Mouse (Mus musculus): ENCODE data around the gene Epdr1. TPM values are rescaled to one million over a fixed set of nuclear protein-coding genes. Genes with fewer than 3 reads are reported as not detected.

The Epdr1 gene
- polyA plus RNA-seq, 1 experiment from 2014 or later = 9.5 TPM

- H3K4me1 ChIP-seq (ENCODE audit: control insufficient read depth, low read depth, low read length) = no peaks in the 10 kb centered on the region
- H3K9ac ChIP-seq (ENCODE audit: low read depth, low read length) = no peak overlapping the region
- no peaks in the 10 kb centered on the region for H3K9me3 ChIP-seq (replicated peaks; ENCODE audit: control insufficient read depth, low read length)
- ATAC-seq (ENCODE audit: low read depth) = no peak
- no peaks in the 10 kb centered on the region for H3K36me3 ChIP-seq (ENCODE audit: control insufficient read depth, insufficient read depth)
- no peaks in the 10 kb centered on the region for H3K27me3 ChIP-seq (ENCODE audit: control insufficient read depth, insufficient read depth, low read depth, low read length)
- WGBS (ENCODE audit: insufficient replicate concordance) = 71% methylated on average over 1 of the region's 1 CpGs
- H3K27ac ChIP-seq (ENCODE audit: low read length) = no peak overlapping the region
- no peak overlapping the region for H3K4me2 ChIP-seq (ENCODE audit: low read depth, low read length)
- no peak overlapping the region for H3K4me3 ChIP-seq (ENCODE audit: low read depth, low read length)
These were observed 6.3 kb downstream of the Epdr1 start for GRCm38 (mm10) chr13:19613426-19613825.

- Histone ChIP-seq H3K4me1 (ENCODE audit: control insufficient read depth, low read depth, low read length) (peaks cover 3% of the 10 kb centered on the region; the same call in 1 of the 2 replicates), H3K9me3 (replicated peaks; ENCODE audit: control insufficient read depth, low read length) (no peaks in the 10 kb centered on the region), H3K9ac (ENCODE audit: low read depth, low read length) (no peak overlapping the region), H3K27me3 (ENCODE audit: control insufficient read depth, insufficient read depth, low read depth, low read length) (no peaks in the 10 kb centered on the region), H3K27ac (ENCODE audit: low read length) (no peak overlapping the region), H3K4me3 (ENCODE audit: low read depth, low read length) (no peak overlapping the region), H3K36me3 (ENCODE audit: control insufficient read depth, insufficient read depth) (no peaks in the 10 kb centered on the region), H3K4me2 (ENCODE audit: low read depth, low read length) (no peak overlapping the region)
- no peak for ATAC-seq (ENCODE audit: low read depth)
- WGBS (ENCODE audit: insufficient replicate concordance) = 79% methylated on average over 3 of the region's 3 CpGs
These were observed 6.8 kb downstream of the Epdr1 start for GRCm38 (mm10) chr13:19612963-19613362.

GRCm38 (mm10) chr13:19612348-19612747, 7.4 kb downstream of the Epdr1 start:
- H3K4me1 ChIP-seq (ENCODE audit: control insufficient read depth, low read depth, low read length) = peaks cover 3% of the 10 kb centered on the region; the same call in 1 of the 2 replicates
- H3K27ac ChIP-seq (ENCODE audit: low read length) = no peak overlapping the region
- no peak overlapping the region for H3K4me2 ChIP-seq (ENCODE audit: low read depth, low read length)
- no peak overlapping the region for H3K4me3 ChIP-seq (ENCODE audit: low read depth, low read length)
- no peaks in the 10 kb centered on the region for H3K27me3 ChIP-seq (ENCODE audit: control insufficient read depth, insufficient read depth, low read depth, low read length)
- H3K36me3 ChIP-seq (ENCODE audit: control insufficient read depth, insufficient read depth) = no peaks in the 10 kb centered on the region
- 71% methylated on average over 1 of the region's 1 CpGs for WGBS (ENCODE audit: insufficient replicate concordance)
- no peaks in the 10 kb centered on the region for H3K9me3 ChIP-seq (replicated peaks; ENCODE audit: control insufficient read depth, low read length)
- no peak overlapping the region for H3K9ac ChIP-seq (ENCODE audit: low read depth, low read length)
- ATAC-seq (ENCODE audit: low read depth) = no peak

DNA sequence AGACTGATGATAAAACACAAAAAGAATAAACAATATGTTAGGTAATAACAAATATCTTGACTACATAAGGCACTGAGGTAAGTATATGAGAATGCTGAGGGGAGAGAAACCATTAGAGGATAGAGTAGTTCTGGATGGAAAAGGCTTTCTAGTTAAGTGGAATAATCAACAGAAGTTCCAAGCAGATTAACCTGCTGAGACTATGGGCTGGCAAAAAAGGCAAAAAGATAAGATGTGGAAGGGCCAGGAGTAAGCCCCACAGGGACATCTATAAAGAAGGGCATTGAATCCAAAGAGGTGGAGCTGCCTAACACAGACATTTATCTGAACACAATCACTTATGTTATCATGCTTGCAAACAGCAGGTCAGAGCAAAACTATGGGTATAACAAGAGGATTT, 11.6 kb downstream of the Epdr1 start:
- Histone ChIP-seq H3K4me1 (ENCODE audit: control insufficient read depth, low read depth, low read length) (peaks cover 3% of the 10 kb centered on the region; the same call in 1 of the 2 replicates), H3K9ac (ENCODE audit: low read depth, low read length) (no peak overlapping the region), H3K27me3 (ENCODE audit: control insufficient read depth, insufficient read depth, low read depth, low read length) (no peaks in the 10 kb centered on the region), H3K36me3 (ENCODE audit: control insufficient read depth, insufficient read depth) (no peaks in the 10 kb centered on the region), H3K4me3 (ENCODE audit: low read depth, low read length) (no peak overlapping the region), H3K9me3 (replicated peaks; ENCODE audit: control insufficient read depth, low read length) (no peaks in the 10 kb centered on the region), H3K4me2 (ENCODE audit: low read depth, low read length) (no peak overlapping the region), H3K27ac (ENCODE audit: low read length) (no peak overlapping the region)
- peak; percentile 30; the same call in 1 of the 2 replicates for ATAC-seq (ENCODE audit: low read depth)

- peak; percentile 64 for ATAC-seq (ENCODE audit: low read depth)
- no peak overlapping the region for H3K27ac ChIP-seq (ENCODE audit: low read length)
- no peak overlapping the region for H3K4me3 ChIP-seq (ENCODE audit: low read depth, low read length)
These were observed 14.8 kb downstream of the Epdr1 start for GRCm38 (mm10) chr13:19604916-19605315.

DNA sequence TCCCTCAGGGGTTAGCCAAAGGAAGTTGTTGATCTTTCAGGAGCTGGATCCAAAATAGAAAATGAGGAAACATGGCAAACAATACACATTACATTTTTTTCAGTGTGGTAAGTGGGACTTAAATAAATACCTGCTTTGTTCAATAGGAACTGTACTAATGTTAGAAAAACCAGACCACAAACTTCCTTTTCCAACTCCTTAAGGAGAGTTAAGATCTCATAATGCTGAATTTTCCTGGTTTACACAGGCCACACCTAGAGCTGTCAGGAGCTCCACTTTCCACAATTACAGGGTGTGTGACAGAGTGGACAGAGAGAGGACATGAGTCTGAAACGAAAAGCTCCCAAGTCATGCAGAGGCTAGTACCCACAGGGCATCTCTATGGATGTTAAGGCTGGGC, 16.0 kb downstream of the Epdr1 start:
- Histone ChIP-seq H3K9ac (ENCODE audit: low read depth, low read length) (no peak overlapping the region), H3K4me1 (ENCODE audit: control insufficient read depth, low read depth, low read length) (peaks cover 3% of the 10 kb centered on the region; the same call in 1 of the 2 replicates), H3K27ac (ENCODE audit: low read length) (no peak overlapping the region), H3K36me3 (ENCODE audit: control insufficient read depth, insufficient read depth) (no peaks in the 10 kb centered on the region), H3K4me2 (ENCODE audit: low read depth, low read length) (no peak overlapping the region), H3K4me3 (ENCODE audit: low read depth, low read length) (no peak overlapping the region), H3K9me3 (replicated peaks; ENCODE audit: control insufficient read depth, low read length) (no peaks in the 10 kb centered on the region), H3K27me3 (ENCODE audit: control insufficient read depth, insufficient read depth, low read depth, low read length) (no peaks in the 10 kb centered on the region)
- 65% methylated on average over 1 of the region's 1 CpGs for whole genome bisulfite sequencing (ENCODE audit: insufficient replicate concordance)
- no peak for ATAC-seq (ENCODE audit: low read depth)

More at GRCm38 (mm10) chr13:19604916-19605315, 14.8 kb downstream of the Epdr1 start:
- Histone ChIP-seq H3K36me3 (ENCODE audit: control insufficient read depth, insufficient read depth) (no peaks in the 10 kb centered on the region), H3K9me3 (replicated peaks; ENCODE audit: control insufficient read depth, low read length) (no peaks in the 10 kb centered on the region), H3K9ac (ENCODE audit: low read depth, low read length) (no peak overlapping the region), H3K4me2 (ENCODE audit: low read depth, low read length) (no peak overlapping the region), H3K4me1 (ENCODE audit: control insufficient read depth, low read depth, low read length) (peaks cover 3% of the 10 kb centered on the region; the same call in 1 of the 2 replicates), H3K27me3 (ENCODE audit: control insufficient read depth, insufficient read depth, low read depth, low read length) (no peaks in the 10 kb centered on the region)

DNA sequence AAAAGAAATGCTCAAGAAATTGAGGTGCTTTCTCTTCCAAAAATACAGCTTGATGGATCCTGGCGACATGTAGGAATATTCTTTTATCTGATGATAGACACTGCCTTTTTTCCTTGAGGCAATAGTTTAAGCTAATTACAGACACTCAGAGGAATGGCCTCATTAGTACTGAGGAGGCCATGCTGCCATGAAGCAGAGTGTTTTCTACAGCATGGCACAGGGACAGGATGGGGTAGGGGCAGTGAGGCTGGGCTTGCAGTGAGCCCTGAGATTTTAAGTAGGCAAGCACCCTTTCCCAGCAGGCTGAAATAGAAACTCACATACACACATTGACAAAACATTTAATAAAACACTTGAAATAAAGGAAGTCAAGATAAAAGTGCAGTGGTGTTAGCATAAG, 17.2 kb downstream of the Epdr1 start:
- Histone ChIP-seq H3K4me2 (ENCODE audit: low read depth, low read length) (no peak overlapping the region), H3K9ac (ENCODE audit: low read depth, low read length) (no peak overlapping the region), H3K4me3 (ENCODE audit: low read depth, low read length) (no peak overlapping the region), H3K36me3 (ENCODE audit: control insufficient read depth, insufficient read depth) (no peaks in the 10 kb centered on the region), H3K27ac (ENCODE audit: low read length) (no peak overlapping the region), H3K27me3 (ENCODE audit: control insufficient read depth, insufficient read depth, low read depth, low read length) (no peaks in the 10 kb centered on the region), H3K9me3 (replicated peaks; ENCODE audit: control insufficient read depth, low read length) (no peaks in the 10 kb centered on the region), H3K4me1 (ENCODE audit: control insufficient read depth, low read depth, low read length) (no peaks in the 10 kb centered on the region)
- WGBS (ENCODE audit: insufficient replicate concordance) = 68% methylated on average over 1 of the region's 1 CpGs
- no peak for ATAC-seq (ENCODE audit: low read depth)

- WGBS (ENCODE audit: insufficient replicate concordance) = 74% methylated on average over 6 of the region's 6 CpGs
- H3K4me3 ChIP-seq (ENCODE audit: low read depth, low read length) = no peak overlapping the region
- no peaks in the 10 kb centered on the region for H3K36me3 ChIP-seq (ENCODE audit: control insufficient read depth, insufficient read depth)
- no peak overlapping the region for H3K4me2 ChIP-seq (ENCODE audit: low read depth, low read length)
- no peaks in the 10 kb centered on the region for H3K4me1 ChIP-seq (ENCODE audit: control insufficient read depth, low read depth, low read length)
- no peak for ATAC-seq (ENCODE audit: low read depth)
- no peaks in the 10 kb centered on the region for H3K9me3 ChIP-seq (replicated peaks; ENCODE audit: control insufficient read depth, low read length)
- H3K27ac ChIP-seq (ENCODE audit: low read length) = no peak overlapping the region
- no peaks in the 10 kb centered on the region for H3K27me3 ChIP-seq (ENCODE audit: control insufficient read depth, insufficient read depth, low read depth, low read length)
- H3K9ac ChIP-seq (ENCODE audit: low read depth, low read length) = no peak overlapping the region
These were observed 20.5 kb downstream of the Epdr1 start for GRCm38 (mm10) chr13:19599242-19599641.

DNA sequence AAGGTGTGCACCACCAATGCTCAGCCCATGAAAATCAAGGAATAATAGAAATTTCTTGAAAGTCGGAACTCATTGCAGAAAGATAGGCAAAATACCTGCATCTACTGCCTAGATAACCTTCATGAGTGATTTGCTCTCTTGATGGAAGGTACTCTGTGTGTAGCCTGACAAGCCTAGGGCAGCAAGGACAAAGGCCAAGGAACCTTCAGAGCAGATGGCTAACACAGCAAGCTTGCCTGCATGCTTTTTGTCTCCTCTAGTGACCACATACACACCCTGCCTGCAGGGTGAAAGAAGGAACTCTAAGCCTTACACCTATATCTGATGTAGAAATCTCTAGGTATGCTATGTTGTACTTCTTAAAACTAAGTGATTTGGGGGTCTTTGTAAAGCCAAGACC, 24.6 kb downstream of the Epdr1 start:
- Histone ChIP-seq H3K9ac (ENCODE audit: low read depth, low read length) (no peak overlapping the region), H3K4me1 (ENCODE audit: control insufficient read depth, low read depth, low read length) (no peaks in the 10 kb centered on the region), H3K27me3 (ENCODE audit: control insufficient read depth, insufficient read depth, low read depth, low read length) (no peaks in the 10 kb centered on the region), H3K36me3 (ENCODE audit: control insufficient read depth, insufficient read depth) (no peaks in the 10 kb centered on the region), H3K9me3 (replicated peaks; ENCODE audit: control insufficient read depth, low read length) (no peaks in the 10 kb centered on the region), H3K27ac (ENCODE audit: low read length) (no peak overlapping the region), H3K4me2 (ENCODE audit: low read depth, low read length) (no peak overlapping the region), H3K4me3 (ENCODE audit: low read depth, low read length) (no peak overlapping the region)
- 74% methylated on average over 1 of the region's 1 CpGs for WGBS (ENCODE audit: insufficient replicate concordance)
- no peak for ATAC-seq (ENCODE audit: low read depth)
